Mouse (Mus musculus) central nervous system, embryonic 18 days (tissue): ENCODE results near the gene Olfr907. TPM values are rescaled to one million over a fixed set of nuclear protein-coding genes. Genes with fewer than 3 reads are reported as not detected.

Experiments
- polyA plus RNA-seq: library from polyadenylated mRNA; depleted of rRNA; stranded (reverse); fragments of >200 nt; gene quantifications from 2 replicates; pipeline ENCODE4 v1.2.3, GENCODE M21; 2012; rRNA removed

Olfr907 gene
- polyA plus RNA-seq: not detected in 2 replicates

DNA sequence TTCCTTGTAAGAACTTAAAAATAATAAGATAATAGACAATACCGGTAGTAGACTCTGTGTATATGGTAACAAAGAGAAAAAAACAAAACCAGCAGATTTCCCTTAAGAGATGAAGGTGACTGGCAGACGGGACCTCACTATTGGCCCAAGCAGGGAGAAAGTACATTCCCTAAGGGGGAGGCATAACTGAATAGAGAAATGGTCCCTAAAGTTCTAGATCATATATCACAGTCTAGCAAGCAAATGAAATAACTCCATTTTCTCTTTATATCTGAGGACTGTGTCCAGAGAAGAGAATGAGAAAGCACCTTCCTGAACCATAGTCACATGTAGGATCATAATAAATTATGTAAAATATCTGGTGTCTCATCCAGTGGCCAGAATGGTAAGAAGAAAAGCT lies at the start of gene Olfr907:
Gene Olfr907 (plus strand): TSS at position 301 of the 400 bp plus-strand sequence.

GRCm38 (mm10) chr9:38447352-38447751 lies 48.2 kb upstream of the Olfr907 start, which contains the start of gene Olfr902:
Olfr902 (plus strand) TSS chr9:38447652.

GRCm38 (mm10) chr9:38462844-38463243 lies 32.8 kb upstream of the Olfr907 start, which contains the start of gene Olfr904:
Olfr904 (plus strand) TSS chr9:38463144.

GRCm38 (mm10) chr9:38470807-38471206 lies 24.8 kb upstream of the Olfr907 start, which contains the start of gene Olfr905:
Olfr905 (plus strand) TSS chr9:38471107.

DNA sequence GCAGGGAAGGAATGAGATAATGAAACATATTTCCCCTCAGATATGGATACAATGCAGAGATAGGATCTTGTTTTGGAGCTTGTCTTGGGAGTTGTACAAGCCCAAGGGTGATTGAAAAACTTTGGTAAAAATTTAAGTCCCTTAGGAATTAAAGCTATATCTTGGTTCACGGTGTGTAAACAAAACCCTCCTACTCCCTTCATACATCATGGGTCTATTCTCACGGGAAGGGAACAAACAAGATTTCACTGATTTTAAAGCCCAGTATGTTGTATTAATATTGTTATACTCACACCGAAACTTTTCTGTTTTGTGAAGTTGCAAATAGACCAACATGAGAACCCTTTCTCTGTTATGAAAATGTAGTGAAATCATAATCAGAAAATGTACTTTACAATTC lies 8.8 kb upstream of the Olfr907 start, which contains the start of gene Olfr906:
Gene Olfr906 (plus strand): TSS at position 301 of the 400 bp plus-strand sequence.

DNA sequence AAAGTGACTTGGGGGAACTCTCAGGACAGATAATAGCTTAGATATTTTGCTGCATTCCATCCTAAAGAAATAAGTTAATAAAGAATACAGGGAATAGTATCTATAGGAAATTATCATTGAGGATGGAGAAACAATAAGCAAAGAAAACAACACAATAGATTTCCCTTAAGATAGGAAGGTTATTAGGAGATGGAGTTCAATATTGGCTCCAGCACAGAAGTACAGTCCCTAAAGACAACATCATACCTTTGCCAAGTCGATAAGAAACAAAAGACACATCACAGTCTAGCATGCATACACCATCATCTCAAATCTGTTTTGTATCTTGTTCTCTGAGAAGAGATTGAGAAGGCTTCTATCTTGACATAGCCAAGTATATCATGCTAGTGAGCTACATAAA lies 25.7 kb downstream of the Olfr907 start, which contains the start of gene Olfr911-ps1:
Gene Olfr911-ps1 (plus strand): TSS at position 301 of the 400 bp plus-strand sequence.

GRCm38 (mm10) chr9:38537549-38537948 lies 41.9 kb downstream of the Olfr907 start, which contains the start of gene Olfr910:
Olfr910 (plus strand) TSS chr9:38537849.

Other genes starting within 250 kb of the Olfr907 start
- gene Olfr143, start 243.0 kb upstream of the Olfr907 start, polyA plus RNA-seq: not detected in 2 replicates
- gene Olfr895, start 227.9 kb upstream of the Olfr907 start, polyA plus RNA-seq: not detected in 2 replicates
- gene Olfr896-ps1, start 204.7 kb upstream of the Olfr907 start, polyA plus RNA-seq: not detected in 2 replicates
- gene Olfr25, start 166.7 kb upstream of the Olfr907 start, polyA plus RNA-seq: not detected in 2 replicates
- not detected in 2 replicates for gene Olfr898, start 147.4 kb upstream of the Olfr907 start, polyA plus RNA-seq
- gene Olfr250, start 128.9 kb upstream of the Olfr907 start, polyA plus RNA-seq: not detected in 2 replicates
- not detected in 2 replicates for gene Olfr251, start 118.7 kb upstream of the Olfr907 start, polyA plus RNA-seq
- gene Olfr147, start 94.1 kb upstream of the Olfr907 start, polyA plus RNA-seq: not detected in 2 replicates
- gene Olfr901, start 66.3 kb upstream of the Olfr907 start, polyA plus RNA-seq: not detected in 2 replicates
- gene Olfr902, start 48.1 kb upstream of the Olfr907 start, polyA plus RNA-seq: not detected in 2 replicates
- gene Olfr904, start 32.7 kb upstream of the Olfr907 start, polyA plus RNA-seq: not detected in 2 replicates
- not detected in 2 replicates for gene Olfr905, start 24.7 kb upstream of the Olfr907 start, polyA plus RNA-seq
- gene Olfr906, start 8.7 kb upstream of the Olfr907 start, polyA plus RNA-seq: not detected in 2 replicates
- not detected in 2 replicates for gene Olfr911-ps1, start 25.8 kb downstream of the Olfr907 start, polyA plus RNA-seq
- gene Olfr910, start 42.0 kb downstream of the Olfr907 start, polyA plus RNA-seq: not detected in 2 replicates
- not detected in 2 replicates for gene Olfr912, start 84.4 kb downstream of the Olfr907 start, polyA plus RNA-seq
- not detected in 2 replicates for gene Olfr913, start 97.0 kb downstream of the Olfr907 start, polyA plus RNA-seq
- not detected in 2 replicates for gene Olfr914, start 109.3 kb downstream of the Olfr907 start, polyA plus RNA-seq
- gene Olfr916, start 164.1 kb downstream of the Olfr907 start, polyA plus RNA-seq: not detected in 2 replicates
- gene Olfr917, start 170.0 kb downstream of the Olfr907 start, polyA plus RNA-seq: not detected in 2 replicates
- not detected in 2 replicates for gene Olfr918, start 178.8 kb downstream of the Olfr907 start, polyA plus RNA-seq
- gene Olfr919, start 207.9 kb downstream of the Olfr907 start, polyA plus RNA-seq: not detected in 2 replicates
- gene Vwa5a, start 222.5 kb downstream of the Olfr907 start, polyA plus RNA-seq: 4.7 and 6.2 TPM in 2 replicates